Mouse (Mus musculus): ENCODE data around the gene Esp36.
"Not testable (repeated sequence)": the region's sequence is repeated elsewhere in the genome, so short reads cannot be mapped to it uniquely, and the experiment has no call there.

The Esp36 gene

GRCm38 (mm10) chr17:38420085-38420484 is at the start of gene Esp36:
Gene Esp36 (minus strand): TSS chr17:38420185.
- no peak for DNase-seq

DNA sequence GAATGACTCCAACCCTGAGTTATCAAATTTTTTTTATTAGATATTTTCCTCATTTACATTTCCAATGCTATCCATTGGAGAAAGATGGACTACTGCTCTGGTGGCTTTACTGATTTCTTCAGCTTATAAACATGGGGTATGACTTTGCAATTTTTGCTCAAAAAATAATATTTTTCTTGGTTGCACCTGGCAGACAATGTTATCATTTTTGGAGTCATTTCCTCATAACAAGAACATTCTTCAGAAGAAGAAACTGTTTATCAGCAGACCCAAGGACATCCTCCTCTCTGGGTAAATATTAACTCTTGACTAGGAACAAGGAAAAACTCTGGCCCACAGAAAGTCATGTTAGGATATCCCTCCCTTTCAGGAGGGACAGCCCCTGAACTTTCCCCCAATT is 36.2 kb upstream of the Esp36 start:
- not testable (repeated sequence) for DNase-seq

- no peak for DNase-seq
These were observed 30.7 kb upstream of the Esp36 start for GRCm38 (mm10) chr17:38450688-38451087.

DNA sequence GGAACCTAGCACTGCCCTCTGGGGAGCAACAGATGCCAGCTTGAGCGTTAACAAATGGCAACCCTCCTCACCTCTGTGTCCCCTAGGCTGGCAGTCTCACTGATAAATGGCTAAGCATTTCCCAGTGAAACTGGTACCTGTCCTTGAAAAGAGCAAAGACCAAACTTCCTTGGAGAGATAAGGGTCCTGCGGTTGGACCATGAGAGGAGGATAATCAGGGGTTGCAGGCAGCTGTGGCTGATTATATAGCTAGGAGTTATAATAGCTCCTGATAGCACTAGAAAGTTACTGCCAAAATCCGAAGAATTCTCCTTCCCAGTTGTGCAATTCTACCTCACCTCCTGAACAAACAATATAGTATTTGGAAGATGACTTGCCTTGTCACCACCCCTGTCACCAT is 13.8 kb downstream of the Esp36 start:
- DNase-seq, result no peak

GRCm38 (mm10) chr17:38391821-38392220 is 28.2 kb downstream of the Esp36 start:
- DNase-seq, result no peak

Data from cerebellum, postnatal 10 days (tissue).